Mouse (Mus musculus): ENCODE measurements around the gene Fga. TPM values are rescaled to one million over a fixed set of nuclear protein-coding genes. Genes with fewer than 3 reads are reported as not detected.

Gene Fga
- polyA plus RNA-seq, 2 experiments: 203 to 506 TPM

- Histone ChIP-seq H3K36me3 (replicated peaks; ENCODE audit: control insufficient read depth, insufficient read depth, low read depth) (peaks cover 8% of the 10 kb centered on the region), H3K4me1 (replicated peaks; ENCODE audit: control insufficient read depth in 2 of 2, insufficient read depth in 2 of 2, low read length in 1 of 2) (peaks cover 10 to 20% of the 10 kb centered on the region in 2 experiments), H3K9me3 (ENCODE audit: control insufficient read depth, low read length) (no peaks in the 10 kb centered on the region), H3K4me3 (ENCODE audit: insufficient read depth in 1 of 2, low read depth in 2 of 2, low read length in 2 of 2) (no peak overlapping the region), H3K9ac (replicated peaks) (no peak overlapping the region), H3K27ac (no peak overlapping the region), H3K4me2 (ENCODE audit: low read depth) (no peak overlapping the region), H3K27me3 (ENCODE audit: control insufficient read depth, insufficient read depth, low read length) (no peaks in the 10 kb centered on the region)
- DNase-seq (ENCODE audit: low read depth in 3 of 3, low spot score in 3 of 3) (no peak), ATAC-seq (ENCODE audit: insufficient read depth) (no peak)
- 25% methylated on average over 10 of the region's 10 CpGs for WGBS (ENCODE audit: insufficient replicate concordance)
- TF ChIP-seq CTCF (IDR thresholded peaks at IDR 0.05; ENCODE audit: low read depth) (peak; percentile 46), EP300 (IDR thresholded peaks at IDR 0.05; ENCODE audit: low read depth) (no peak)
Measured at GRCm38 (mm10) chr3:83053758-83054157, 27.9 kb downstream of the Fga start.

DNA sequence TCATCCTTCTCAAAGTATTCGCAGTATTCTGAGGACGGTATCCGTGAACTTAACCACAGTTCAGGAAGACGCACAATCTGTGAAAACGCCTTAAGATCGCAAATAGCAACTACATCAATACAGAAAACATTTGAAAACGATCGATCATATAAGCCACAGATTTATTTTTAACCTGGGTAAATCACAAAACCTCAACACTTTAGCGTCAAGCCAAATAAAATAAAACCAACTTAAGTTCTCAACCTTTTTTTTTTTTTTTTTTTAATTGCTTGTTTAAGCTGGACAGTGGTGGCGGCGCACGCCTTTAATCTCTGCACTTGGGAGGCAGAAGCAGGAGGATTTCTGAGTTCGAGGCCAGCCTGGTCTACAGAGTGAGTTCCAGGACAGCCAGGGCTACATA lies 28.9 kb downstream of the Fga start:
- TF ChIP-seq CTCF (IDR thresholded peaks at IDR 0.05; ENCODE audit: low read depth): no peak
- TF ChIP-seq EP300 (IDR thresholded peaks at IDR 0.05; ENCODE audit: low read depth): no peak
- Histone ChIP-seq H3K4me2 (ENCODE audit: low read depth) (peak overlapping the region; percentile 69), H3K4me1 (replicated peaks; ENCODE audit: control insufficient read depth in 2 of 2, insufficient read depth in 2 of 2, low read length in 1 of 2) (peaks cover 10 to 20% of the 10 kb centered on the region in 2 experiments), H3K27ac (no peak overlapping the region), H3K9ac (replicated peaks) (peak overlapping the region; percentile 31), H3K9me3 (ENCODE audit: control insufficient read depth, low read length) (no peaks in the 10 kb centered on the region), H3K4me3 (ENCODE audit: insufficient read depth in 1 of 2, low read depth in 2 of 2, low read length in 2 of 2) (peak overlapping the region; percentile 57 to 94), H3K27me3 (ENCODE audit: control insufficient read depth, insufficient read depth, low read length) (no peaks in the 10 kb centered on the region), H3K36me3 (replicated peaks; ENCODE audit: control insufficient read depth, insufficient read depth, low read depth) (peaks cover 11% of the 10 kb centered on the region)
- 19% methylated on average over 13 of the region's 13 CpGs for WGBS (ENCODE audit: insufficient replicate concordance)
- peak; percentile 19; the same call in 1 of the 2 replicates for ATAC-seq (ENCODE audit: insufficient read depth)
- DNase-seq (ENCODE audit: low read depth in 3 of 3, low spot score in 3 of 3): no peak

GRCm38 (mm10) chr3:83055281-83056038 lies 29.6 kb downstream of the Fga start, which contains the start of gene Plrg1:
Plrg1 (plus strand) TSS chr3:83055522.
- Histone ChIP-seq H3K4me1 (replicated peaks; ENCODE audit: control insufficient read depth in 2 of 2, insufficient read depth in 2 of 2, low read length in 1 of 2) (peaks cover 10 to 20% of the 10 kb centered on the region in 2 experiments), H3K36me3 (replicated peaks; ENCODE audit: control insufficient read depth, insufficient read depth, low read depth) (peaks cover 16% of the 10 kb centered on the region), H3K9me3 (ENCODE audit: control insufficient read depth, low read length) (no peaks in the 10 kb centered on the region), H3K27ac (peak within 1 kb of the TSS; percentile 64), H3K27me3 (ENCODE audit: control insufficient read depth, insufficient read depth, low read length) (no peaks in the 10 kb centered on the region), H3K4me3 (ENCODE audit: insufficient read depth in 1 of 2, low read depth in 2 of 2, low read length in 2 of 2) (peak within 1 kb of the TSS; percentile 84 to 94), H3K9ac (replicated peaks) (peak within 1 kb of the TSS; percentile 93), H3K4me2 (ENCODE audit: low read depth) (peak within 1 kb of the TSS; percentile 90)
- WGBS (ENCODE audit: insufficient replicate concordance): under 1% methylated on average over 61 of the region's 61 CpGs
- ATAC-seq (ENCODE audit: insufficient read depth) (peak; percentile 99), DNase-seq (ENCODE audit: low read depth in 3 of 3, low spot score in 3 of 3) (peak; percentile 90 to 92 (median 90))
- TF ChIP-seq EP300 (IDR thresholded peaks at IDR 0.05; ENCODE audit: low read depth) (no peak), CTCF (IDR thresholded peaks at IDR 0.05; ENCODE audit: low read depth) (peak; percentile 33; the same call in 1 of the 2 replicates)

- Histone ChIP-seq H3K4me3 (ENCODE audit: insufficient read depth in 1 of 2, low read depth in 2 of 2, low read length in 2 of 2) (no peak overlapping the region), H3K36me3 (replicated peaks; ENCODE audit: control insufficient read depth, insufficient read depth, low read depth) (peaks cover 27% of the 10 kb centered on the region), H3K27ac (no peak overlapping the region), H3K4me2 (ENCODE audit: low read depth) (no peak overlapping the region), H3K9ac (replicated peaks) (no peak overlapping the region), H3K9me3 (ENCODE audit: control insufficient read depth, low read length) (no peaks in the 10 kb centered on the region), H3K4me1 (replicated peaks; ENCODE audit: control insufficient read depth in 2 of 2, insufficient read depth in 2 of 2, low read length in 1 of 2) (peaks cover 10 to 20% of the 10 kb centered on the region in 2 experiments), H3K27me3 (ENCODE audit: control insufficient read depth, insufficient read depth, low read length) (no peaks in the 10 kb centered on the region)
- no peak for DNase-seq (ENCODE audit: low read depth in 3 of 3, low spot score in 3 of 3)
- no peak for ATAC-seq (ENCODE audit: insufficient read depth)
- TF ChIP-seq CTCF (IDR thresholded peaks at IDR 0.05; ENCODE audit: low read depth) (no peak), EP300 (IDR thresholded peaks at IDR 0.05; ENCODE audit: low read depth) (no peak)
- WGBS (ENCODE audit: insufficient replicate concordance): 85% methylated on average over 2 of the region's 2 CpGs
Measured at GRCm38 (mm10) chr3:83057046-83057445, 31.2 kb downstream of the Fga start.

- peaks cover 56% of the 10 kb centered on the region for H3K36me3 ChIP-seq (replicated peaks; ENCODE audit: control insufficient read depth, insufficient read depth, low read depth)
- no peak overlapping the region for H3K4me3 ChIP-seq (ENCODE audit: insufficient read depth in 1 of 2, low read depth in 2 of 2, low read length in 2 of 2)
- H3K27me3 ChIP-seq (ENCODE audit: control insufficient read depth, insufficient read depth, low read length): no peaks in the 10 kb centered on the region
- DNase-seq (ENCODE audit: low read depth in 3 of 3, low spot score in 3 of 3) (no peak), ATAC-seq (ENCODE audit: insufficient read depth) (no peak)
- H3K9ac ChIP-seq (replicated peaks): no peak overlapping the region
- H3K4me1 ChIP-seq (replicated peaks; ENCODE audit: control insufficient read depth in 2 of 2, insufficient read depth in 2 of 2, low read length in 1 of 2): no peaks in the 10 kb centered on the region
- no peak overlapping the region for H3K27ac ChIP-seq
- H3K4me2 ChIP-seq (ENCODE audit: low read depth): no peak overlapping the region
- 80% methylated on average over 9 of the region's 9 CpGs for WGBS (ENCODE audit: insufficient replicate concordance)
- no peak for TF ChIP-seq CTCF (IDR thresholded peaks at IDR 0.05; ENCODE audit: low read depth)
- no peak for TF ChIP-seq EP300 (IDR thresholded peaks at IDR 0.05; ENCODE audit: low read depth)
- H3K9me3 ChIP-seq (ENCODE audit: control insufficient read depth, low read length): no peaks in the 10 kb centered on the region
Measured at GRCm38 (mm10) chr3:83067920-83068319, 42.0 kb downstream of the Fga start.

All from liver, embryonic 14.5 days (tissue).